Mouse (Mus musculus) embryonic facial prominence, embryonic 13.5 days (tissue): ENCODE data around the gene Ccdc6. TPM values are rescaled to one million over a fixed set of nuclear protein-coding genes. Genes with fewer than 3 reads are reported as not detected.
A peak's percentile ranks its signal among the peaks of the same experiment; 100 is the strongest.

Experiments
- ATAC-seq: fragments of 200-750 bp; cut with Nextera tagmentation; 2 replicates; pipeline ENCODE4 v1.8.0; 2017; ENCODE audit warnings: low read depth; ENCODE audit not compliant: insufficient number of reproducible peaks, insufficient read depth, low FRiP score, low TSS enrichment
- H3K27ac ChIP-seq: fragments of 300-500 bp; sonication (generic); 2 replicates; pipeline ENCODE4 v1.5.1; 2015; ENCODE audit warnings: moderate library complexity, mild to moderate bottlenecking, inconsistent platforms
- H3K27me3 ChIP-seq: fragments of 300-500 bp; sonication (generic); 2 replicates; pipeline ENCODE4 v1.6.1; 2015; ENCODE audit warnings: mild to moderate bottlenecking, inconsistent platforms
- H3K36me3 ChIP-seq: fragments of 300-500 bp; sonication (generic); 2 replicates; pipeline ENCODE4 v1.6.1; 2015; ENCODE audit warnings: mild to moderate bottlenecking, inconsistent platforms
- H3K4me1 ChIP-seq: fragments of 300-500 bp; sonication (generic); 2 replicates; pipeline ENCODE4 v1.6.1; 2015; ENCODE audit warnings: inconsistent platforms
- H3K4me2 ChIP-seq: fragments of 300-500 bp; sonication (generic); 2 replicates; pipeline ENCODE4 v1.6.1; 2015; ENCODE audit warnings: moderate library complexity, mild to moderate bottlenecking, inconsistent platforms
- H3K4me3 ChIP-seq: fragments of 300-500 bp; sonication (generic); 2 replicates; pipeline ENCODE4 v1.5.1; 2015; ENCODE audit warnings: mild to moderate bottlenecking, inconsistent platforms
- H3K9ac ChIP-seq: fragments of 300-500 bp; sonication (generic); 2 replicates; pipeline ENCODE4 v1.6.1; 2015; ENCODE audit warnings: mild to moderate bottlenecking, inconsistent platforms
- H3K9me3 ChIP-seq: fragments of 300-500 bp; sonication (generic); 2 replicates; pipeline ENCODE4 v1.6.1; 2016; ENCODE audit warnings: inconsistent platforms
- WGBS: fragments of 180-500 bp; shearing (Covaris S2); methylation state at CpG from one replicate; pipeline ENCODE4 v1.1.7; 2015; ENCODE audit warnings: mixed read lengths; 5-methylcytosine and 5-hydroxymethylcytosine counted together
- polyA plus RNA-seq: library from polyadenylated mRNA; unstranded; fragments of >200 nt; fragmentation: Nextera tagmentation; extraction: Ambion mirVana; gene quantifications from 2 replicates; pipeline ENCODE4 v1.2.1, GENCODE M21; 2015

The Ccdc6 gene
- polyA plus RNA-seq, 1 experiment from 2014 or later, result 15.5 TPM

- H3K27ac ChIP-seq, result no peak overlapping the region; the same call in 1 of the 2 replicates
- no peaks in the 10 kb centered on the region for H3K27me3 ChIP-seq
- no peaks in the 10 kb centered on the region for H3K9me3 ChIP-seq
- no peak overlapping the region for H3K9ac ChIP-seq
- no peak overlapping the region for H3K4me3 ChIP-seq
- no peak for ATAC-seq
- no peak overlapping the region for H3K4me2 ChIP-seq
- H3K36me3 ChIP-seq, result peaks cover 64% of the 10 kb centered on the region
- WGBS, result 76% methylated on average over 16 of the region's 16 CpGs
- H3K4me1 ChIP-seq, result peaks cover 2% of the 10 kb centered on the region; the same call in 1 of the 2 replicates
Observed at GRCm38 (mm10) chr10:70174494-70175190, 77.7 kb downstream of the Ccdc6 start.

GRCm38 (mm10) chr10:70180727-70181126 lies 83.8 kb downstream of the Ccdc6 start:
- Histone ChIP-seq H3K9me3 (no peaks in the 10 kb centered on the region), H3K4me1 (peaks cover 12% of the 10 kb centered on the region), H3K27ac (no peak overlapping the region), H3K4me3 (no peak overlapping the region), H3K27me3 (no peaks in the 10 kb centered on the region), H3K4me2 (no peak overlapping the region), H3K36me3 (peaks cover 33% of the 10 kb centered on the region), H3K9ac (no peak overlapping the region)
- 83% methylated on average over 9 of the region's 9 CpGs for WGBS
- ATAC-seq, result no peak

DNA sequence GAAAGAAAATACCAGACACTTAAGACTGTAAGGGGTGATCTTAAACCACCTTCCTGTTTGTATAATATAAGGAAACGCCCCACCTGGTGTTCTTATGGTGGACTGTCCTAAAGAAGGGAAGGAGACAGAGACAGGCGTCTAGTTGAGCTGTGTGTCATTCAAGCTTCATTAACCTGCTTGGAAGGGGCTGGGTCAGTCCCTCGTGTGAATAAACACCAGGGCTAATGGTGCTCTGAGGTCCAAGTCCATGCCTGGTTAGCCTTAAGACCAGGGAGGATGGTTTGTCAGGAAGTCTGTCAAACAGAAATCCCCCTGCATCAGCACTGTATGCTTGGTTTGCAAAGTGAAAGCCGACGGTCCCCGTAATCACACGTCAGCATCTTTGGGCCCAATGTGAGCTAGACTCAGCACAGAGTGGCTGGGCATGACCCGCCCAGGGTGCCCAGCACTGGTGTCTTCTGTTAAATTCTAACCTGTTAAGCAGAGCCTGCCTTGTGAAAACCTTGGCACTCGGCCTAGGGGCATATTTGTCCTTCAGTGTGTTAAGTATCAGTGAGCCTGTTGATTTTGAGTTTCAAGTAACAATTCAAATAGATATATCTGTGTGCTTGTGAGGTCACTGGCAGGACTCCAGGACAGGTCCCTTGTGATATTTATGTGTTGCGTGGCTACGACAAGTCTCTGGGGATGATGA lies 84.5 kb downstream of the Ccdc6 start:
- no peaks in the 10 kb centered on the region for H3K27me3 ChIP-seq
- H3K36me3 ChIP-seq, result peaks cover 33% of the 10 kb centered on the region
- no peak overlapping the region for H3K9ac ChIP-seq
- H3K4me1 ChIP-seq, result peaks cover 12% of the 10 kb centered on the region
- 82% methylated on average over 11 of the region's 11 CpGs for WGBS
- ATAC-seq, result no peak
- no peak overlapping the region for H3K4me3 ChIP-seq
- no peak overlapping the region for H3K4me2 ChIP-seq
- H3K9me3 ChIP-seq, result no peaks in the 10 kb centered on the region
- H3K27ac ChIP-seq, result no peak overlapping the region

- H3K9me3 ChIP-seq, result no peaks in the 10 kb centered on the region
- H3K4me2 ChIP-seq, result no peak overlapping the region
- no peak for ATAC-seq
- H3K36me3 ChIP-seq, result peaks cover 32% of the 10 kb centered on the region
- no peak overlapping the region; the same call in 1 of the 2 replicates for H3K27ac ChIP-seq
- WGBS, result 60% methylated on average over 15 of the region's 15 CpGs
- H3K27me3 ChIP-seq, result no peaks in the 10 kb centered on the region
- H3K4me1 ChIP-seq, result peaks cover 12% of the 10 kb centered on the region
- no peak overlapping the region for H3K4me3 ChIP-seq
- no peak overlapping the region for H3K9ac ChIP-seq
Observed at GRCm38 (mm10) chr10:70183210-70184080, 86.5 kb downstream of the Ccdc6 start.

DNA sequence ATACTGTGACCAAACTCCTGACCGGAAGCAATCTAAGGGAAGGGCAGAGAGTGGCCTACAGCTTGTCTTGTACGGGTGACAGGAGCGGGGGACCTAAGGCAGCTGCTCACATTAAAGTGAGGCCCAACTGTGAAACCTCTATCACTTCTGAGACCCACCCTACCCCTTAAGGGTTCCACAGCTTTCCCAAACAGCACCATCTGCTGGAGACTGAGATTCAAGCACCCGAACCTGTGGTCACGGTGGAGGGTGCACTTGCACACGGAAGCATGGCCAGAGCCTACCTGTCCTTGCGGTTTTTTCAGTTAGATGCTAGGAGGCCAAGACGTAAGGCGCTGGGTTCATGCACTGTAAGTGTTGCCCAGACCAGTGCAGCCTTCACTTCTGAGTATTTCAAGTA lies 89.2 kb downstream of the Ccdc6 start:
- no peaks in the 10 kb centered on the region for H3K27me3 ChIP-seq
- H3K36me3 ChIP-seq, result peaks cover 47% of the 10 kb centered on the region
- H3K9ac ChIP-seq, result no peak overlapping the region
- no peak for ATAC-seq
- H3K9me3 ChIP-seq, result no peaks in the 10 kb centered on the region
- H3K4me3 ChIP-seq, result no peak overlapping the region
- H3K4me1 ChIP-seq, result peaks cover 12% of the 10 kb centered on the region
- H3K27ac ChIP-seq, result no peak overlapping the region
- H3K4me2 ChIP-seq, result no peak overlapping the region
- 79% methylated on average over 9 of the region's 9 CpGs for WGBS

- Histone ChIP-seq H3K27me3 (no peaks in the 10 kb centered on the region), H3K27ac (no peak overlapping the region), H3K4me3 (no peak overlapping the region), H3K9ac (no peak overlapping the region), H3K36me3 (peaks cover 52% of the 10 kb centered on the region), H3K9me3 (no peaks in the 10 kb centered on the region), H3K4me1 (peaks cover 12% of the 10 kb centered on the region), H3K4me2 (no peak overlapping the region)
- WGBS, result 93% methylated on average over 7 of the region's 7 CpGs
- no peak for ATAC-seq
Observed at GRCm38 (mm10) chr10:70186586-70186985, 89.7 kb downstream of the Ccdc6 start.

DNA sequence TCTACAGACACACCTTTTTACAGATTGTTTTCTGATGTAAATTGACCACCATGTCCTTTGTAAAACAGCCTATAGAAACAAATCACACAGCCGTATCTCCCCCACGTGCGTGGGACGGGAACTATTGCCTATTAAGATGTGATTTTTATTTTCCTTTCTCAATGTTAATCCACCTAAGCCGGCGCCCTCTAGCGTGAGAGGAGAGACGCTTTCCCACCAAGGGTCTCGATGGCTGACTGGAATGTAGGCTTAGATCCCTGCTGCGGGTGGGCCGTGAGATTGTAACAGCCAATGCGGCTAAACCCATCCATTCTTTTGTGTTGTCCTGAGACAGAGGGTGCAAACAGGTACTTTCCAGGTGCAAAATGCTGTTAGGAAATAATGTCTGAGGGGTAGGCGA lies 92.9 kb downstream of the Ccdc6 start:
- Histone ChIP-seq H3K9me3 (no peaks in the 10 kb centered on the region), H3K36me3 (peaks cover 66% of the 10 kb centered on the region), H3K4me3 (no peak overlapping the region), H3K27me3 (no peaks in the 10 kb centered on the region), H3K9ac (no peak overlapping the region), H3K4me2 (no peak overlapping the region), H3K27ac (no peak overlapping the region), H3K4me1 (no peaks in the 10 kb centered on the region)
- no peak for ATAC-seq
- WGBS, result 80% methylated on average over 13 of the region's 13 CpGs

GRCm38 (mm10) chr10:70194283-70194682 lies 97.4 kb downstream of the Ccdc6 start:
- Histone ChIP-seq H3K9ac (no peak overlapping the region), H3K27ac (no peak overlapping the region), H3K9me3 (no peaks in the 10 kb centered on the region), H3K4me2 (no peak overlapping the region), H3K36me3 (peaks cover 37% of the 10 kb centered on the region), H3K4me1 (peaks cover 10% of the 10 kb centered on the region), H3K27me3 (no peaks in the 10 kb centered on the region), H3K4me3 (no peak overlapping the region)
- no peak for ATAC-seq
- WGBS, result 52% methylated on average over 9 of the region's 9 CpGs

GRCm38 (mm10) chr10:70195279-70195678 lies 98.4 kb downstream of the Ccdc6 start:
- Histone ChIP-seq H3K4me1 (peaks cover 10% of the 10 kb centered on the region), H3K27me3 (no peaks in the 10 kb centered on the region), H3K36me3 (peaks cover 27% of the 10 kb centered on the region), H3K4me3 (no peak overlapping the region), H3K9ac (no peak overlapping the region), H3K4me2 (no peak overlapping the region), H3K27ac (0 out of 2 replicates have a peak overlapping the region, but pooled peaks have one; percentile 11), H3K9me3 (no peaks in the 10 kb centered on the region)
- ATAC-seq, result no peak
- 60% methylated on average over 7 of the region's 7 CpGs for WGBS

GRCm38 (mm10) chr10:70195786-70196185 lies 98.9 kb downstream of the Ccdc6 start:
- 30% methylated on average over 7 of the region's 7 CpGs for WGBS
- Histone ChIP-seq H3K27ac (0 out of 2 replicates have a peak overlapping the region, but pooled peaks have one; percentile 11), H3K4me1 (peaks cover 12% of the 10 kb centered on the region), H3K27me3 (no peaks in the 10 kb centered on the region), H3K4me3 (no peak overlapping the region), H3K36me3 (peaks cover 27% of the 10 kb centered on the region), H3K4me2 (no peak overlapping the region), H3K9ac (no peak overlapping the region), H3K9me3 (no peaks in the 10 kb centered on the region)
- ATAC-seq, result no peak

DNA sequence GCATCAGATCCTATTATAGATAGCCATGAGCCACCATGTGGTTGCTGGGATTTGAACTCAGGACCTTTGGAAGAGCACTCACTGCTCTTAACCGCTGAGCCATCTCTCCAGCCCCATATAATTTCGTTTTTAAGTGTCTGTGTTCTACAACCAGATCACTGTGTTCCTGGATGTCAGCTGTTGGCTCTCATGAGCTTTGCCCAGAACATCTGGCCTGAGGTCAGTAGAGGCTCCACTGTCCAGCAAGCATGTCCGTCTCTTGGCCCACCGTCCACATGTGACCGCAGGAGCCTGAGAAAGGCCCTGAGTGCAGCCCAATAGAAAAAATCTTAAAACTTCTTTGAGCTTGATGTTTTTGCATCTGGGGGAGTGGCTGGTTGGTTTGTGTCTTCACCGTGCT lies 99.7 kb downstream of the Ccdc6 start:
- peaks cover 15% of the 10 kb centered on the region for H3K4me1 ChIP-seq
- no peak overlapping the region for H3K4me3 ChIP-seq
- no peak overlapping the region for H3K9ac ChIP-seq
- no peaks in the 10 kb centered on the region for H3K27me3 ChIP-seq
- no peaks in the 10 kb centered on the region for H3K9me3 ChIP-seq
- H3K4me2 ChIP-seq, result no peak overlapping the region
- 88% methylated on average over 6 of the region's 6 CpGs for WGBS
- H3K27ac ChIP-seq, result no peak overlapping the region
- ATAC-seq, result no peak
- peaks cover 21% of the 10 kb centered on the region for H3K36me3 ChIP-seq
